Mouse (Mus musculus): ENCODE measurements around the gene Mgmt. TPM values are rescaled to one million over a fixed set of nuclear protein-coding genes. Genes with fewer than 3 reads are reported as not detected.

Mgmt gene
- polyA plus RNA-seq, 1 experiment from 2014 or later, result 6.1 TPM

- no peaks in the 10 kb centered on the region for H3K36me3 ChIP-seq (ENCODE audit: control insufficient read depth, insufficient read depth, low read length)
- H3K4me3 ChIP-seq (ENCODE audit: low read length), result no peak overlapping the region
- whole genome bisulfite sequencing, result 80% methylated on average over 4 of the region's 4 CpGs
- no peak overlapping the region for H3K9ac ChIP-seq (ENCODE audit: low read length)
- H3K4me2 ChIP-seq (ENCODE audit: low read depth, low read length), result no peak overlapping the region
- no peaks in the 10 kb centered on the region for H3K4me1 ChIP-seq (replicated peaks; ENCODE audit: control insufficient read depth, insufficient read depth, low read length)
- no peaks in the 10 kb centered on the region for H3K9me3 ChIP-seq (ENCODE audit: control insufficient read depth, low read length)
- H3K27me3 ChIP-seq (ENCODE audit: control insufficient read depth, insufficient read depth, low read depth, low read length), result no peaks in the 10 kb centered on the region
- no peak for ATAC-seq (ENCODE audit: low read depth)
- no peak overlapping the region for H3K27ac ChIP-seq (ENCODE audit: low read length)
Observed at GRCm38 (mm10) chr7:137066997-137067396, 172.6 kb downstream of the Mgmt start.

GRCm38 (mm10) chr7:137067758-137068157 is 173.3 kb downstream of the Mgmt start:
- WGBS, result 71% methylated on average over 6 of the region's 6 CpGs
- no peaks in the 10 kb centered on the region for H3K27me3 ChIP-seq (ENCODE audit: control insufficient read depth, insufficient read depth, low read depth, low read length)

GRCm38 (mm10) chr7:137068796-137069195 is 174.4 kb downstream of the Mgmt start:
- Histone ChIP-seq H3K4me2 (ENCODE audit: low read depth, low read length) (no peak overlapping the region), H3K36me3 (ENCODE audit: control insufficient read depth, insufficient read depth, low read length) (no peaks in the 10 kb centered on the region), H3K4me1 (replicated peaks; ENCODE audit: control insufficient read depth, insufficient read depth, low read length) (no peaks in the 10 kb centered on the region), H3K27me3 (ENCODE audit: control insufficient read depth, insufficient read depth, low read depth, low read length) (no peaks in the 10 kb centered on the region), H3K9ac (ENCODE audit: low read length) (no peak overlapping the region), H3K4me3 (ENCODE audit: low read length) (no peak overlapping the region), H3K27ac (ENCODE audit: low read length) (no peak overlapping the region), H3K9me3 (ENCODE audit: control insufficient read depth, low read length) (no peaks in the 10 kb centered on the region)
- WGBS, result 64% methylated on average over 5 of the region's 5 CpGs
- no peak; the same call in 1 of the 2 replicates for ATAC-seq (ENCODE audit: low read depth)

More at GRCm38 (mm10) chr7:137067758-137068157, 173.3 kb downstream of the Mgmt start:
- Histone ChIP-seq H3K9me3 (ENCODE audit: control insufficient read depth, low read length) (no peaks in the 10 kb centered on the region), H3K9ac (ENCODE audit: low read length) (no peak overlapping the region), H3K27ac (ENCODE audit: low read length) (no peak overlapping the region), H3K4me3 (ENCODE audit: low read length) (no peak overlapping the region), H3K4me2 (ENCODE audit: low read depth, low read length) (no peak overlapping the region), H3K36me3 (ENCODE audit: control insufficient read depth, insufficient read depth, low read length) (no peaks in the 10 kb centered on the region), H3K4me1 (replicated peaks; ENCODE audit: control insufficient read depth, insufficient read depth, low read length) (no peaks in the 10 kb centered on the region)
- ATAC-seq (ENCODE audit: low read depth), result no peak

- 79% methylated on average over 6 of the region's 6 CpGs for WGBS
- no peak for ATAC-seq (ENCODE audit: low read depth)
- Histone ChIP-seq H3K27me3 (ENCODE audit: control insufficient read depth, insufficient read depth, low read depth, low read length) (no peaks in the 10 kb centered on the region), H3K9me3 (ENCODE audit: control insufficient read depth, low read length) (no peaks in the 10 kb centered on the region), H3K27ac (ENCODE audit: low read length) (no peak overlapping the region), H3K4me3 (ENCODE audit: low read length) (no peak overlapping the region), H3K4me2 (ENCODE audit: low read depth, low read length) (no peak overlapping the region), H3K9ac (ENCODE audit: low read length) (no peak overlapping the region), H3K36me3 (ENCODE audit: control insufficient read depth, insufficient read depth, low read length) (no peaks in the 10 kb centered on the region), H3K4me1 (replicated peaks; ENCODE audit: control insufficient read depth, insufficient read depth, low read length) (no peaks in the 10 kb centered on the region)
Observed at GRCm38 (mm10) chr7:137069768-137070167, 175.4 kb downstream of the Mgmt start.

- Histone ChIP-seq H3K4me1 (replicated peaks; ENCODE audit: control insufficient read depth, insufficient read depth, low read length) (no peaks in the 10 kb centered on the region), H3K9ac (ENCODE audit: low read length) (no peak overlapping the region), H3K27ac (ENCODE audit: low read length) (no peak overlapping the region), H3K27me3 (ENCODE audit: control insufficient read depth, insufficient read depth, low read depth, low read length) (no peaks in the 10 kb centered on the region), H3K4me2 (ENCODE audit: low read depth, low read length) (no peak overlapping the region), H3K36me3 (ENCODE audit: control insufficient read depth, insufficient read depth, low read length) (no peaks in the 10 kb centered on the region), H3K4me3 (ENCODE audit: low read length) (no peak overlapping the region), H3K9me3 (ENCODE audit: control insufficient read depth, low read length) (no peaks in the 10 kb centered on the region)
- no peak for ATAC-seq (ENCODE audit: low read depth)
- WGBS, result 82% methylated on average over 6 of the region's 6 CpGs
Observed at GRCm38 (mm10) chr7:137071346-137071745, 176.9 kb downstream of the Mgmt start.

GRCm38 (mm10) chr7:137073878-137074277 is 179.5 kb downstream of the Mgmt start:
- no peak overlapping the region for H3K9ac ChIP-seq (ENCODE audit: low read length)
- no peak overlapping the region for H3K4me2 ChIP-seq (ENCODE audit: low read depth, low read length)
- H3K4me3 ChIP-seq (ENCODE audit: low read length), result no peak overlapping the region
- no peak overlapping the region for H3K27ac ChIP-seq (ENCODE audit: low read length)
- H3K9me3 ChIP-seq (ENCODE audit: control insufficient read depth, low read length), result no peaks in the 10 kb centered on the region
- ATAC-seq (ENCODE audit: low read depth), result 0 out of 2 replicates have a peak, but pooled peaks have one; percentile 26
- H3K36me3 ChIP-seq (ENCODE audit: control insufficient read depth, insufficient read depth, low read length), result no peaks in the 10 kb centered on the region
- H3K27me3 ChIP-seq (ENCODE audit: control insufficient read depth, insufficient read depth, low read depth, low read length), result no peaks in the 10 kb centered on the region
- no peaks in the 10 kb centered on the region for H3K4me1 ChIP-seq (replicated peaks; ENCODE audit: control insufficient read depth, insufficient read depth, low read length)
- WGBS, result 56% methylated on average over 5 of the region's 5 CpGs

- H3K4me3 ChIP-seq (ENCODE audit: low read length), result no peak overlapping the region
- no peak overlapping the region for H3K4me2 ChIP-seq (ENCODE audit: low read depth, low read length)
- H3K9me3 ChIP-seq (ENCODE audit: control insufficient read depth, low read length), result no peaks in the 10 kb centered on the region
- no peak for ATAC-seq (ENCODE audit: low read depth)
- H3K9ac ChIP-seq (ENCODE audit: low read length), result no peak overlapping the region
- H3K27me3 ChIP-seq (ENCODE audit: control insufficient read depth, insufficient read depth, low read depth, low read length), result no peaks in the 10 kb centered on the region
- no peaks in the 10 kb centered on the region for H3K36me3 ChIP-seq (ENCODE audit: control insufficient read depth, insufficient read depth, low read length)
- H3K27ac ChIP-seq (ENCODE audit: low read length), result no peak overlapping the region
- no peaks in the 10 kb centered on the region for H3K4me1 ChIP-seq (replicated peaks; ENCODE audit: control insufficient read depth, insufficient read depth, low read length)
- 57% methylated on average over 6 of the region's 6 CpGs for WGBS
Observed at GRCm38 (mm10) chr7:137074324-137074723, 179.9 kb downstream of the Mgmt start.

GRCm38 (mm10) chr7:137075301-137075700 is 180.9 kb downstream of the Mgmt start:
- Histone ChIP-seq H3K4me2 (ENCODE audit: low read depth, low read length) (no peak overlapping the region), H3K27me3 (ENCODE audit: control insufficient read depth, insufficient read depth, low read depth, low read length) (peaks cover under 1% of the 10 kb centered on the region; the same call in 1 of the 2 replicates), H3K9ac (ENCODE audit: low read length) (no peak overlapping the region), H3K4me3 (ENCODE audit: low read length) (no peak overlapping the region), H3K36me3 (ENCODE audit: control insufficient read depth, insufficient read depth, low read length) (no peaks in the 10 kb centered on the region), H3K4me1 (replicated peaks; ENCODE audit: control insufficient read depth, insufficient read depth, low read length) (no peaks in the 10 kb centered on the region), H3K27ac (ENCODE audit: low read length) (no peak overlapping the region), H3K9me3 (ENCODE audit: control insufficient read depth, low read length) (no peaks in the 10 kb centered on the region)
- ATAC-seq (ENCODE audit: low read depth), result no peak
- WGBS, result 84% methylated on average over 1 of the region's 1 CpGs

- no peak for ATAC-seq (ENCODE audit: low read depth)
- Histone ChIP-seq H3K4me3 (ENCODE audit: low read length) (no peak overlapping the region), H3K27me3 (ENCODE audit: control insufficient read depth, insufficient read depth, low read depth, low read length) (peaks cover 4% of the 10 kb centered on the region; the same call in 1 of the 2 replicates), H3K36me3 (ENCODE audit: control insufficient read depth, insufficient read depth, low read length) (no peaks in the 10 kb centered on the region), H3K9me3 (ENCODE audit: control insufficient read depth, low read length) (no peaks in the 10 kb centered on the region), H3K9ac (ENCODE audit: low read length) (no peak overlapping the region), H3K27ac (ENCODE audit: low read length) (no peak overlapping the region), H3K4me2 (ENCODE audit: low read depth, low read length) (no peak overlapping the region), H3K4me1 (replicated peaks; ENCODE audit: control insufficient read depth, insufficient read depth, low read length) (peaks cover under 1% of the 10 kb centered on the region; the same call in 1 of the 2 replicates)
- WGBS, result 84% methylated on average over 4 of the region's 4 CpGs
Observed at GRCm38 (mm10) chr7:137080171-137080570, 185.8 kb downstream of the Mgmt start.

- H3K27ac ChIP-seq (ENCODE audit: low read length), result no peak overlapping the region
- H3K9ac ChIP-seq (ENCODE audit: low read length), result no peak overlapping the region
- H3K4me3 ChIP-seq (ENCODE audit: low read length), result no peak overlapping the region
- H3K4me1 ChIP-seq (replicated peaks; ENCODE audit: control insufficient read depth, insufficient read depth, low read length), result peaks cover 16% of the 10 kb centered on the region
- WGBS, result 81% methylated on average over 6 of the region's 6 CpGs
- no peak for ATAC-seq (ENCODE audit: low read depth)
- no peak overlapping the region for H3K4me2 ChIP-seq (ENCODE audit: low read depth, low read length)
- H3K9me3 ChIP-seq (ENCODE audit: control insufficient read depth, low read length), result no peaks in the 10 kb centered on the region
- no peaks in the 10 kb centered on the region for H3K36me3 ChIP-seq (ENCODE audit: control insufficient read depth, insufficient read depth, low read length)
- peaks cover 4% of the 10 kb centered on the region; the same call in 1 of the 2 replicates for H3K27me3 ChIP-seq (ENCODE audit: control insufficient read depth, insufficient read depth, low read depth, low read length)
Observed at GRCm38 (mm10) chr7:137082171-137082570, 187.8 kb downstream of the Mgmt start.

Data from lung, embryonic 16.5 days (tissue).